11 mouse cellular contexts compared by ENCODE assay signal in the genomic region with DNA sequence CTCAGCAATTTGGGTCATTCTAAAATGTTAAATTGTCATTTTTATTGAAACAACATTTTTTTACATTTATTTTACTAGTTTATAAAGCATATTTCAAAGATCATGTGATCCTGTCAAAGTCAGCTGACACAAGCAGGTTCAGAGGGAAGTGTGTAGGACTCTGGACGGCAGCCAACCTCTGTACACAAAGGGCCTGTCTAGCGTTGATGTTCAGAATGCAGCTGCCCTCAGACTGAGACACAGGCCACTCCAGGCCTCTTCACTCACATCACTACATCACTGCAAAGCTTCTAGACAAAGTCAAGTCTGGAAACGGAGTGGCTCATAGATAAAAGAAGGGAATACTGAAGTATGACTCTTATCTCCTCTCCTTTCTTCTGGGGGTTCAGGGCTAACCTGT.
DNase-seq lines count a peak whose midpoint lies in the region; ATAC-seq and TF ChIP-seq lines count a peak whose summit lies in the region.
"Had no signal": no experiment of that assay in that cellular context is flagged by ENCODE, and none has a peak within 500 bp of the region (broad histone marks: within the 10 kb centered on the region; RNA-seq: fewer than 3 reads in every experiment).

No protein-coding gene starts in this region.

- no peaks in the 10 kb centered on the region for H3K9me3 ChIP-seq in lung, embryonic 16.5 days (ENCODE audit: control insufficient read depth, low read length)
- H3K9me3 ChIP-seq: hindbrain, embryonic 13.5 days; liver, embryonic 13.5 days had no signal

- 13% methylated on average over 3 of the region's 3 CpGs for WGBS in lung, embryonic 16.5 days
- WGBS in lung, adult 2 months, result 18% methylated on average over 3 of the region's 3 CpGs

- no peak overlapping the region for H3K27ac ChIP-seq in lung, embryonic 16.5 days (ENCODE audit: low read length)
- H3K27ac ChIP-seq: hindbrain, embryonic 13.5 days; liver, embryonic 13.5 days had no signal

- H3K4me2 ChIP-seq in lung, embryonic 16.5 days (ENCODE audit: low read depth, low read length), result no peak overlapping the region
- H3K4me2 ChIP-seq: hindbrain, embryonic 13.5 days; liver, embryonic 13.5 days had no signal

- H3K4me1 ChIP-seq in lung, embryonic 16.5 days (replicated peaks; ENCODE audit: control insufficient read depth, insufficient read depth, low read length), result no peaks in the 10 kb centered on the region
- no peaks in the 10 kb centered on the region for H3K4me1 ChIP-seq in lung, adult 2 months (ENCODE audit: control insufficient read depth, insufficient read depth, low read length)
- H3K4me1 ChIP-seq: liver, embryonic 13.5 days had no signal

- ATAC-seq in lung, embryonic 16.5 days (ENCODE audit: low read depth), result 0 out of 2 replicates have a peak, but pooled peaks have one; percentile 34

- no peak for TF ChIP-seq POLR2A in lung, adult 2 months (IDR thresholded peaks at IDR 0.05; ENCODE audit: borderline replicate concordance, extremely low read depth, low read depth, low read length)

- no peak for TF ChIP-seq CTCF in lung, adult 2 months (IDR thresholded peaks at IDR 0.05; ENCODE audit: insufficient read depth, low read length)

- no peak overlapping the region for H3K9ac ChIP-seq in lung, embryonic 16.5 days (ENCODE audit: low read length)
- H3K9ac ChIP-seq: hindbrain, embryonic 13.5 days; liver, embryonic 13.5 days had no signal

- peak; percentile 22 to 33 for DNase-seq in cerebellum, adult 18-20 months
- no peak for DNase-seq in cerebellum, adult 8-10 months
- peak; percentile 7 for DNase-seq in kidney, adult 18-20 months
- no peak for DNase-seq in kidney, adult 8-10 months
- no peak for DNase-seq in lung, adult 2 months
- DNase-seq in kidney, postnatal 4 days, result peak; percentile 40 to 56
- DNase-seq in T-cell, adult 2 months (ENCODE audit: low spot score), result no peak
- DNase-seq: embryo, embryonic 11 days; liver, embryonic 13.5 days had no signal

- no peak overlapping the region for H3K4me3 ChIP-seq in lung, embryonic 16.5 days (ENCODE audit: low read length)
- H3K4me3 ChIP-seq in lung, adult 2 months (replicated peaks; ENCODE audit: extremely low read depth, low read depth, low read length), result no peak overlapping the region
- H3K4me3 ChIP-seq: hindbrain, embryonic 13.5 days; liver, embryonic 13.5 days had no signal

- no peaks in the 10 kb centered on the region for H3K36me3 ChIP-seq in lung, embryonic 16.5 days (ENCODE audit: control insufficient read depth, insufficient read depth, low read length)
- H3K36me3 ChIP-seq: hindbrain, embryonic 13.5 days; liver, embryonic 13.5 days had no signal

- H3K27me3 ChIP-seq in lung, embryonic 16.5 days (ENCODE audit: control insufficient read depth, insufficient read depth, low read depth, low read length), result no peaks in the 10 kb centered on the region
- H3K27me3 ChIP-seq: hindbrain, embryonic 13.5 days; liver, embryonic 13.5 days had no signal

Comparison
In these comparisons a context has a peak if more than half of its experiments do, and no peak if none do; other contexts are left out.
1. DNase-seq: peak in cerebellum, adult 18-20 months (2 of 2), kidney, adult 18-20 months (single experiment) and kidney, postnatal 4 days (2 of 2); none in cerebellum, adult 8-10 months (single experiment), kidney, adult 8-10 months (0 of 2), lung, adult 2 months (single experiment) and T-cell, adult 2 months (single experiment).